Mouse (Mus musculus) cerebellum, adult 11-12 months (tissue): ENCODE data around the gene Kir3dl2.
"Not testable (repeated sequence)": the region's sequence is repeated elsewhere in the genome, so short reads cannot be mapped to it uniquely, and the experiment has no call there.

Source experiments
- DNase-seq: peaks from one replicate; pipeline ENCODE4 v3.0.0; 2022

Kir3dl2 gene

GRCm38 (mm10) chrX:136543956-136544355 is at the start of gene Kir3dl2:
TSS of gene Kir3dl2 (minus strand) at chrX:136544056.
- not testable (repeated sequence) for DNase-seq

- DNase-seq, result no peak
Observed at GRCm38 (mm10) chrX:136590897-136591257, 47.0 kb upstream of the Kir3dl2 start.

- peak; percentile 58 for DNase-seq
Observed at GRCm38 (mm10) chrX:136590199-136590896, 46.5 kb upstream of the Kir3dl2 start, which contains the start of gene Tceal3. TSS of gene Tceal3 (plus strand) at chrX:136590842.

GRCm38 (mm10) chrX:136584617-136585016 is 40.8 kb upstream of the Kir3dl2 start:
- no peak for DNase-seq

GRCm38 (mm10) chrX:136569094-136569493 is 25.2 kb upstream of the Kir3dl2 start:
- not testable (repeated sequence) for DNase-seq

GRCm38 (mm10) chrX:136517699-136518098 is 26.2 kb downstream of the Kir3dl2 start, which contains the start of gene Kir3dl1:
TSS of gene Kir3dl1 (plus strand) at chrX:136517999.
- not testable (repeated sequence) for DNase-seq
